Mouse (Mus musculus) lung, postnatal 0 days (tissue): ENCODE results near the gene Slc38a6. TPM values are rescaled to one million over a fixed set of nuclear protein-coding genes. Genes with fewer than 3 reads are reported as not detected.

ENCODE experiments used
- ATAC-seq: fragments of 200-750 bp; cut with Nextera tagmentation; 2 replicates; pipeline ENCODE4 v1.8.0; 2017; ENCODE audit warnings: moderate library complexity
- DNase-seq: peaks from one replicate; pipeline ENCODE4 v3.0.0-alpha.2; 2016; ENCODE audit warnings: low spot score
- H3K27ac ChIP-seq: fragments of 300-500 bp; sonication (generic); 2 replicates; pipeline ENCODE4 v1.5.1; 2014; ENCODE audit warnings: antibody characterized with exemption, mild to moderate bottlenecking, low read length, mixed read lengths
- H3K27me3 ChIP-seq: fragments of 300-500 bp; sonication (generic); replicated peaks from 2 replicates; pipeline ENCODE4 v1.6.1; 2014; ENCODE audit warnings: low read length, mixed read lengths; ENCODE audit not compliant: insufficient read depth
- H3K36me3 ChIP-seq: fragments of 300-500 bp; sonication (generic); 2 replicates; pipeline ENCODE4 v1.6.1; 2014; ENCODE audit warnings: low read length, mixed read lengths; ENCODE audit not compliant: insufficient read depth
- H3K4me1 ChIP-seq: fragments of 300-500 bp; sonication (generic); 2 replicates; pipeline ENCODE4 v1.6.1; 2014; ENCODE audit warnings: antibody characterized with exemption, low read depth, low read length, mixed read lengths; ENCODE audit not compliant: insufficient read depth
- H3K4me2 ChIP-seq: fragments of 300-500 bp; sonication (generic); replicated peaks from 2 replicates; pipeline ENCODE4 v1.6.1; 2014; ENCODE audit warnings: low read depth, mild to moderate bottlenecking, low read length, moderate library complexity, mixed read lengths
- H3K4me3 ChIP-seq: fragments of 300-500 bp; sonication (generic); 2 replicates; pipeline ENCODE4 v1.5.1; 2014; ENCODE audit warnings: low read depth, low read length
- H3K9ac ChIP-seq: fragments of 300-500 bp; sonication (generic); replicated peaks from 2 replicates; pipeline ENCODE4 v1.6.1; 2014; ENCODE audit warnings: low read depth, mild to moderate bottlenecking
- H3K9me3 ChIP-seq: fragments of 300-500 bp; sonication (generic); 2 replicates; pipeline ENCODE4 v1.6.1; 2016; ENCODE audit warnings: low read length, mixed read lengths
- CTCF ChIP-seq: IDR thresholded peaks from 2 replicates; pipeline ENCODE4 v1.5.1; 2016; ENCODE audit warnings: antibody characterized with exemption, mild to moderate bottlenecking
- EP300 ChIP-seq: IDR thresholded peaks from 2 replicates; pipeline ENCODE4 v1.6.1; 2016; ENCODE audit warnings: antibody characterized with exemption, mild to moderate bottlenecking, control low read depth
- WGBS: fragments of 180-500 bp; shearing (Covaris S2); extraction: QIAGEN DNeasy Blood & Tissue Kit; methylation state at CpG from one replicate; pipeline ENCODE4 v1.1.7; 2014; 5-methylcytosine and 5-hydroxymethylcytosine counted together
- polyA plus RNA-seq: library from polyadenylated mRNA; unstranded; fragments of >200 nt; fragmentation: Nextera tagmentation; extraction: Ambion mirVana; gene quantifications from 2 replicates; pipeline ENCODE4 v1.2.1, GENCODE M21; 2015

Slc38a6 gene
- polyA plus RNA-seq, 1 experiment from 2014 or later = 4.2 TPM

GRCm38 (mm10) chr12:73400481-73401025, 114.0 kb downstream of the Slc38a6 start:
- H3K9me3 ChIP-seq = no peaks in the 10 kb centered on the region
- no peak overlapping the region for H3K9ac ChIP-seq
- no peaks in the 10 kb centered on the region for H3K4me1 ChIP-seq
- H3K4me2 ChIP-seq = no peak overlapping the region
- H3K27ac ChIP-seq = no peak overlapping the region
- no peaks in the 10 kb centered on the region for H3K27me3 ChIP-seq
- H3K4me3 ChIP-seq = no peak overlapping the region
- ATAC-seq = no peak
- TF ChIP-seq CTCF = no peak
- no peak for TF ChIP-seq EP300
- H3K36me3 ChIP-seq = no peaks in the 10 kb centered on the region
- no peak for DNase-seq
- 72% methylated on average over 4 of the region's 4 CpGs for WGBS

DNA sequence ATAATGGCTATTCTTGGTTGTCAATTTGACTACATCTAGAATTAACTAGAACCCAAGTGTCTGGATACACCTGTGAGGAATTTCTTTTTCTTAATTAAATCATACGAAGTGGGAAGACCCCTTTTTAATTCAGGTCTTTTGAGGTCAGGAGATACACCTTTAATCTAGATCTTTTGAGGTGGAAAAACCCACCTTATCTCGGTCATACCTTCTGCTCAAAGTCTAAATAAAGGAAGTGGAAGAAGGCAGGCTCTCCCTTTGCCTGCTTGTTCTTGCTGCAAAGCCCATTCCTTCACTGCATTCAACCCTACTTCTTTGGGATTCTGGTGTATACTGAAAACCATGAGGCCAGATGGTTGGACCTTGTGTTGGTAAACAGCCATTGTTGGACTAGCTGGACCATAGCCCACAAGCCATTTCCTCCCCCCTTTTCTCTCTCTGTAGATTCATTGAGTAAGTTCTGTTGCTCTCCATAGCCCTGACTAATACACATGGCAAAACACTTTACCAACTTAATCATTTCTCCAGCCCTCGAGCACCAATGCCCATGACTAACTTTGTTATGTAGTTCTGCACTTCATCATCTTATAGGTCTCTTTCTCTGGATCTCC, 115.0 kb downstream of the Slc38a6 start:
- Histone ChIP-seq H3K27me3 (no peaks in the 10 kb centered on the region), H3K4me2 (no peak overlapping the region), H3K36me3 (no peaks in the 10 kb centered on the region), H3K27ac (no peak overlapping the region), H3K4me1 (no peaks in the 10 kb centered on the region), H3K9me3 (no peaks in the 10 kb centered on the region), H3K4me3 (no peak overlapping the region), H3K9ac (no peak overlapping the region)
- DNase-seq = no peak
- 77% methylated on average over 3 of the region's 3 CpGs for WGBS
- TF ChIP-seq CTCF = no peak
- TF ChIP-seq EP300 = no peak
- ATAC-seq = no peak

- Histone ChIP-seq H3K36me3 (no peaks in the 10 kb centered on the region), H3K27ac (no peak overlapping the region)
These were observed 115.6 kb downstream of the Slc38a6 start for GRCm38 (mm10) chr12:73402137-73402712.

DNA sequence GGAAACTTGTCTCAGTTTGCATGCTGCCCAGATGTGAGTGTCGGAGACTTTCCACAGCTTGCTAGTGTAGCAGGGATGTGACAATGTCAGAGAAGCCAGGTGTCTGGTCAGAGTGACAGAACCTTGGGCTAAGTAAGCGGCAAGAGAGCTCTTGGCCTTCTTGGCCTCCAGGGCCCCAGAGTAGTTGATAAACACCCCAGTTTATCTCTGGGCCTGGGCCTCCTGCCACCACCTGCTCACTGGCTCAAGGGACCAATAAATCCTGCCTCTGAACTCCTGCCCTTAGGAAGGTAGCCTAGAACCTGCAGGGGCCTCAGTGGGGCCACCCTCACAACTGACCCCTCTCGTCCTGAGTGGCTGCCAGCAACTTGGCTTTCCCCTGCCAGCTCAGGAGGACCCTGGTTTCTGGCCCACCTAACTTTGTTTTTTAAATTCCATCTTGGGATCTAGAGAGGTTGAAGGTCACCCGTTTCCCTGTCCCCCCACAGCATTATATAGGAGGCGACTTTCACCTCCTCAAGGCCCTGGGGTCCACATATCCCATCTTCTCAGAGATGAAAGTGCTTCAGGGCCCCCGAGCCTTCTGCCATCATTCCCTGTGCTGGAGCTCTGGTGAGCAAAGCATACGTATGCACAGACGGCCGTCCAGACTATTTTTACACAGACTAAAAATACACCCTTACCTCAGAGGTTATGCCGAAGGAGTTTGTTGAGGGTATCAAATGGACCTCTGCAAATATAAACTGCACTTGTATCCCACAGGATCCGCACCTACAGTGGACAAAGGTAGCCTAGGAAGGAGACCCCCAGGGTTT, 116.5 kb downstream of the Slc38a6 start:
- no peak overlapping the region for H3K4me3 ChIP-seq
- TF ChIP-seq CTCF = no peak
- no peak for TF ChIP-seq EP300
- no peaks in the 10 kb centered on the region for H3K36me3 ChIP-seq
- no peak overlapping the region for H3K9ac ChIP-seq
- no peak overlapping the region for H3K27ac ChIP-seq
- H3K9me3 ChIP-seq = no peaks in the 10 kb centered on the region
- H3K27me3 ChIP-seq = no peaks in the 10 kb centered on the region
- ATAC-seq = no peak
- WGBS = 80% methylated on average over 11 of the region's 11 CpGs
- no peak for DNase-seq
- no peaks in the 10 kb centered on the region for H3K4me1 ChIP-seq
- H3K4me2 ChIP-seq = no peak overlapping the region

More at GRCm38 (mm10) chr12:73402137-73402712, 115.6 kb downstream of the Slc38a6 start:
- TF ChIP-seq CTCF (no peak), EP300 (no peak)
- no peak overlapping the region for H3K9ac ChIP-seq
- WGBS = 60% methylated on average over 5 of the region's 5 CpGs
- H3K4me1 ChIP-seq = no peaks in the 10 kb centered on the region
- ATAC-seq (no peak), DNase-seq (no peak)
- no peaks in the 10 kb centered on the region for H3K9me3 ChIP-seq
- no peak overlapping the region for H3K4me3 ChIP-seq
- H3K27me3 ChIP-seq = no peaks in the 10 kb centered on the region
- H3K4me2 ChIP-seq = no peak overlapping the region

Other genes with a start within 250 kb of the Slc38a6 start
- 0.70 and 0.92 TPM in 2 replicates for gene Six1, start 232.9 kb upstream of the Slc38a6 start, polyA plus RNA-seq
- gene Six4, start 173.3 kb upstream of the Slc38a6 start, polyA plus RNA-seq = 0.88 and 1.2 TPM in 2 replicates
- 23.0 and 25.8 TPM in 2 replicates for gene Mnat1, start 163.1 kb upstream of the Slc38a6 start, polyA plus RNA-seq
- gene Trmt5, start 69 bp upstream of the Slc38a6 start, polyA plus RNA-seq = 7.7 and 9.0 TPM in 2 replicates